ENCODE assay signal across 9 mouse cellular contexts in genomic region chr8:122110867-122111253, GRCm38 (mm10).
DNase-seq lines count a peak whose midpoint lies in the region; ATAC-seq lines count a peak whose summit lies in the region.
"Had no signal": no experiment of that assay in that cellular context is flagged by ENCODE, and none has a peak within 500 bp of the region (broad histone marks: within the 10 kb centered on the region; RNA-seq: fewer than 3 reads in every experiment).

No protein-coding gene starts in this region.

- peak; percentile 55 for DNase-seq in gastrocnemius, postnatal 14 days
- DNase-seq in gastrocnemius, adult 8-10 months (ENCODE audit: low spot score in 2 of 2), result no peak
- DNase-seq in urinary bladder, postnatal 25 days (ENCODE audit: low spot score), result peak; percentile 44
- no peak for DNase-seq in urinary bladder, postnatal 4 days (ENCODE audit: low spot score in 2 of 2)
- DNase-seq in cerebellum, adult 18-20 months, result no peak
- no peak for DNase-seq in left cerebral cortex, adult 8-10 months (ENCODE audit: low spot score in 2 of 2)

- no peak overlapping the region for H3K9ac ChIP-seq in lung, embryonic 16.5 days (ENCODE audit: low read length)
- H3K9ac ChIP-seq: liver, embryonic 12.5 days had no signal

- peak; percentile 92 for ATAC-seq in lung, embryonic 16.5 days (ENCODE audit: low read depth)
- no peak for ATAC-seq in erythroid progenitor cell, adult 5-6 weeks (replicated peaks; ENCODE audit: low FRiP score, poor library complexity, severe bottlenecking)
- ATAC-seq: liver, embryonic 12.5 days had no signal

- H3K27me3 ChIP-seq in lung, embryonic 16.5 days (ENCODE audit: control insufficient read depth, insufficient read depth, low read depth, low read length), result peaks cover 7% of the 10 kb centered on the region; the same call in 1 of the 2 replicates

- intact Hi-C loops in gastrocnemius, postnatal 14 days (cut with DNase I; ENCODE audit: low total_unique reads), result no loop called here

- peaks cover 19% of the 10 kb centered on the region for H3K4me1 ChIP-seq in lung, embryonic 16.5 days (replicated peaks; ENCODE audit: control insufficient read depth, insufficient read depth, low read length)

- peak overlapping the region; percentile 71 for H3K27ac ChIP-seq in lung, embryonic 16.5 days (ENCODE audit: low read length)
- H3K27ac ChIP-seq: liver, embryonic 12.5 days had no signal

- H3K36me3 ChIP-seq in lung, embryonic 16.5 days (ENCODE audit: control insufficient read depth, insufficient read depth, low read length), result no peaks in the 10 kb centered on the region
- H3K36me3 ChIP-seq: liver, embryonic 12.5 days had no signal

- no peak overlapping the region for H3K4me3 ChIP-seq in lung, embryonic 16.5 days (ENCODE audit: low read length)
- H3K4me3 ChIP-seq: liver, embryonic 12.5 days had no signal

- H3K4me2 ChIP-seq in lung, embryonic 16.5 days (ENCODE audit: low read depth, low read length), result no peak overlapping the region
- H3K4me2 ChIP-seq: liver, embryonic 12.5 days had no signal

- 32% methylated on average over 6 of the region's 6 CpGs for WGBS in lung, embryonic 16.5 days

- no peaks in the 10 kb centered on the region for H3K9me3 ChIP-seq in lung, embryonic 16.5 days (ENCODE audit: control insufficient read depth, low read length)
- H3K9me3 ChIP-seq: liver, embryonic 12.5 days had no signal

Comparison
In these comparisons a context has a peak if more than half of its experiments do, and no peak if none do; other contexts are left out.
1. DNase-seq: peak in gastrocnemius, postnatal 14 days (single experiment) and urinary bladder, postnatal 25 days (single experiment); none in gastrocnemius, adult 8-10 months (0 of 2), urinary bladder, postnatal 4 days (0 of 2), cerebellum, adult 18-20 months (0 of 2) and left cerebral cortex, adult 8-10 months (0 of 2).